Mouse (Mus musculus) lung, adult 2 months (tissue): ENCODE data around the gene Akap3. TPM values are rescaled to one million over a fixed set of nuclear protein-coding genes. Genes with fewer than 3 reads are reported as not detected.

ENCODE experiments used
- DNase-seq: peaks from one replicate; pipeline ENCODE4 v3.0.0; 2022
- H3K4me1 ChIP-seq: fragments of 200-500 bp; 2 replicates; pipeline ENCODE4 v1.6.1; 2011; ENCODE audit warnings: low read length; ENCODE audit not compliant: control insufficient read depth, insufficient read depth
- H3K4me3 ChIP-seq: fragments of 200-500 bp; replicated peaks from 2 replicates; pipeline ENCODE3; 2011; ENCODE audit warnings: low read depth, mild to moderate bottlenecking, control low read depth, low read length; ENCODE audit errors: extremely low read depth
- CTCF ChIP-seq: fragments of 200-500 bp; IDR thresholded peaks from 2 replicates; pipeline ENCODE4 v1.5.1; 2011; ENCODE audit warnings: mild to moderate bottlenecking, low read length, control low read depth; ENCODE audit not compliant: insufficient read depth
- POLR2A ChIP-seq: fragments of 200-500 bp; IDR thresholded peaks from 2 replicates; pipeline ENCODE4 v1.6.1; 2011; ENCODE audit warnings: low read depth, mild to moderate bottlenecking, control low read depth, low read length, borderline replicate concordance; ENCODE audit errors: extremely low read depth
- WGBS: fragments of 180-500 bp; shearing (Covaris S2); methylation state at CpG from one replicate; pipeline ENCODE4 v1.1.7; 2018; 5-methylcytosine and 5-hydroxymethylcytosine counted together
- polyA plus RNA-seq: library from polyadenylated mRNA; depleted of rRNA; stranded (reverse); fragments of >200 nt; gene quantifications from 2 replicates; pipeline ENCODE4 v1.2.3, GENCODE M21; 2012; rRNA removed

Akap3 gene
- not detected in 2 replicates for polyA plus RNA-seq

GRCm38 (mm10) chr6:126852881-126853280, at the start of gene Akap3:
Akap3 (plus strand) TSS chr6:126853098.
- no peak for DNase-seq
- no peak for TF ChIP-seq POLR2A
- TF ChIP-seq CTCF, result no peak
- no peak within 1 kb of the TSS for H3K4me3 ChIP-seq
- H3K4me1 ChIP-seq, result peaks cover 5% of the 10 kb centered on the region

- no peak overlapping the region for H3K4me3 ChIP-seq
- 82% methylated on average over 3 of the region's 3 CpGs for WGBS
- no peak for TF ChIP-seq POLR2A
- peak; percentile 28 for TF ChIP-seq CTCF
- H3K4me1 ChIP-seq, result no peaks in the 10 kb centered on the region; the same call in 1 of the 2 replicates
- DNase-seq, result no peak
Observed at GRCm38 (mm10) chr6:126806783-126807182, 46.1 kb upstream of the Akap3 start.

- DNase-seq, result no peak
- no peak for TF ChIP-seq POLR2A
- 34% methylated on average over 4 of the region's 4 CpGs for WGBS
- H3K4me1 ChIP-seq, result no peaks in the 10 kb centered on the region; the same call in 1 of the 2 replicates
- peak overlapping the region; percentile 39 for H3K4me3 ChIP-seq
Observed at GRCm38 (mm10) chr6:126808134-126808533, 44.8 kb upstream of the Akap3 start.

GRCm38 (mm10) chr6:126808561-126808960, 44.3 kb upstream of the Akap3 start:
- no peaks in the 10 kb centered on the region; the same call in 1 of the 2 replicates for H3K4me1 ChIP-seq
- no peak for DNase-seq
- WGBS, result 66% methylated on average over 8 of the region's 8 CpGs
- TF ChIP-seq POLR2A, result no peak
- H3K4me3 ChIP-seq, result peak overlapping the region; percentile 39

GRCm38 (mm10) chr6:126811481-126811880, 41.4 kb upstream of the Akap3 start:
- DNase-seq, result no peak
- no peak for TF ChIP-seq POLR2A
- no peak for TF ChIP-seq CTCF
- WGBS, result 60% methylated on average over 4 of the region's 4 CpGs
- no peak overlapping the region for H3K4me3 ChIP-seq
- no peaks in the 10 kb centered on the region; the same call in 1 of the 2 replicates for H3K4me1 ChIP-seq

GRCm38 (mm10) chr6:126815206-126815750, 37.6 kb upstream of the Akap3 start:
- WGBS, result 60% methylated on average over 6 of the region's 6 CpGs

GRCm38 (mm10) chr6:126816338-126816737, 36.6 kb upstream of the Akap3 start:
- no peak overlapping the region for H3K4me3 ChIP-seq
- DNase-seq, result no peak
- WGBS, result 94% methylated on average over 8 of the region's 8 CpGs
- no peak for TF ChIP-seq POLR2A
- TF ChIP-seq CTCF, result no peak
- H3K4me1 ChIP-seq, result no peaks in the 10 kb centered on the region

More at GRCm38 (mm10) chr6:126815206-126815750, 37.6 kb upstream of the Akap3 start:
- no peaks in the 10 kb centered on the region for H3K4me1 ChIP-seq
- H3K4me3 ChIP-seq, result no peak overlapping the region
- DNase-seq, result no peak
- TF ChIP-seq POLR2A, result no peak
- no peak for TF ChIP-seq CTCF

- Histone ChIP-seq H3K4me3 (no peak overlapping the region), H3K4me1 (no peaks in the 10 kb centered on the region)
- TF ChIP-seq POLR2A, result no peak
- no peak for TF ChIP-seq CTCF
- DNase-seq, result no peak
- 77% methylated on average over 3 of the region's 3 CpGs for WGBS
Observed at GRCm38 (mm10) chr6:126823087-126823486, 29.8 kb upstream of the Akap3 start.

GRCm38 (mm10) chr6:126836628-126837027, 16.3 kb upstream of the Akap3 start:
- no peaks in the 10 kb centered on the region for H3K4me1 ChIP-seq
- 59% methylated on average over 8 of the region's 8 CpGs for WGBS
- DNase-seq, result no peak
- TF ChIP-seq CTCF, result no peak
- TF ChIP-seq POLR2A, result no peak
- H3K4me3 ChIP-seq, result no peak overlapping the region

- peak; percentile 73; the same call in 1 of the 2 replicates for TF ChIP-seq POLR2A
- no peak for TF ChIP-seq CTCF
- WGBS, result 7% methylated on average over 46 of the region's 46 CpGs
- peak; percentile 96 for DNase-seq
- peaks cover 8% of the 10 kb centered on the region for H3K4me1 ChIP-seq
- peak within 1 kb of the TSS; percentile 100 for H3K4me3 ChIP-seq
Observed at GRCm38 (mm10) chr6:126848712-126849704, 3.9 kb upstream of the Akap3 start, which contains the start of gene Ndufa9. Ndufa9 (minus strand) TSS chr6:126849136.

- Histone ChIP-seq H3K4me1 (no peaks in the 10 kb centered on the region), H3K4me3 (no peak overlapping the region)
- no peak for TF ChIP-seq POLR2A
- no peak for TF ChIP-seq CTCF
- 63% methylated on average over 8 of the region's 8 CpGs for WGBS
- DNase-seq, result no peak
Observed at GRCm38 (mm10) chr6:126877118-126877517, 24.2 kb downstream of the Akap3 start.
